Mouse (Mus musculus): Measurements from ENCODE around the gene Fgfr2. TPM values are rescaled to one million over a fixed set of nuclear protein-coding genes. Genes with fewer than 3 reads are reported as not detected.
A peak's percentile ranks its signal among the peaks of the same experiment; 100 is the strongest.

Fgfr2 gene
- polyA plus RNA-seq, 1 experiment, result 114 TPM

- no peaks in the 10 kb centered on the region for H3K4me1 ChIP-seq (ENCODE audit: control insufficient read depth, insufficient read depth, low read length)
- no peak overlapping the region for H3K4me3 ChIP-seq (replicated peaks; ENCODE audit: extremely low read depth, low read depth, low read length)
- DNase-seq, result peak; percentile 15
- 60% methylated on average over 5 of the region's 5 CpGs for WGBS
- TF ChIP-seq POLR2A (IDR thresholded peaks at IDR 0.05; ENCODE audit: borderline replicate concordance, extremely low read depth, low read depth, low read length) (no peak), CTCF (IDR thresholded peaks at IDR 0.05; ENCODE audit: insufficient read depth, low read length) (no peak)
Observed at GRCm38 (mm10) chr7:131880150-131880549, 1243.0 kb downstream of the Fgfr2 start.

DNA sequence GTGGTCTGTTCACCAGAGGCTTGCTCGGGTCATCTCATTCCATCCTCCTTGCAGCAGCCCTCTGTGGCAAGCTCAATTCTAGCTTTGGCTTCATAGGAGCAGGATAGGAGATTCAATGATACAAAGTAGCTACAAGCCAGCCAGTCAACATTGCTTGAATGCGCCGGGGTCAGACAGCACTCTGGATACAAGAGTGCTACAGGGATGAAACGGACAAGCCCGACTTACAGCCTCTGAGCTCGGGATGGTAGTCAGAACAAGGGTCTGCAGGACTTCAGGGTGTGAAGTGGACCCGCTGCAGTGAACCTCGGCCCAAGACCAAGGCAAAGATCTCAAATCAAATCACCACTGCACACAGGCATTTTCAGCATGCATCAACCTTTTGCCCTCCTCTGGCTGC, 1244.3 kb downstream of the Fgfr2 start:
- no peaks in the 10 kb centered on the region for H3K4me1 ChIP-seq (ENCODE audit: control insufficient read depth, insufficient read depth, low read length)
- TF ChIP-seq POLR2A (IDR thresholded peaks at IDR 0.05; ENCODE audit: borderline replicate concordance, extremely low read depth, low read depth, low read length) (no peak), CTCF (IDR thresholded peaks at IDR 0.05; ENCODE audit: insufficient read depth, low read length) (no peak)
- no peak overlapping the region for H3K4me3 ChIP-seq (replicated peaks; ENCODE audit: extremely low read depth, low read depth, low read length)
- 58% methylated on average over 8 of the region's 8 CpGs for WGBS
- DNase-seq, result no peak

GRCm38 (mm10) chr7:131861157-131861556, 1262.0 kb downstream of the Fgfr2 start:
- H3K4me3 ChIP-seq (replicated peaks; ENCODE audit: extremely low read depth, low read depth, low read length), result no peak overlapping the region
- no peaks in the 10 kb centered on the region for H3K4me1 ChIP-seq (ENCODE audit: control insufficient read depth, insufficient read depth, low read length)
- TF ChIP-seq CTCF (IDR thresholded peaks at IDR 0.05; ENCODE audit: insufficient read depth, low read length), result no peak
- no peak for DNase-seq

DNA sequence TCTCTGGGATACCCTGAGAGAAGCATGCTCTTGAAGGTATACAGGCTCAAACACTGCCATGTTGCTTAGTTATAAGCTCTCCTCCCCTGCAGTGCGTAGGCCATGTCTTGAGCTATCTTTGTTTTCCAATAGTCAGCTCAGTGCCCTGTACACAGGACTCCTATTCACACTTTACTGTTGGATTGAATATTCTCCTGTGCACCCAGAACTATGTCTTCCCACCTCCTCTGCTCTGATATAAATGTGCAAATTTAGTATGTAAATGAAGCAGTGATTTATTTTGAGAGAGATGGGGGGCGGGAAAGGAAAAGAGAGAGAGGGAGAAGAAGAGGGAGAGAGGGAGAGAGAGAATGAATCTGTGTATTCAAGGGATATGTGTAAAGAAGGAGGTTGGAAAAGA, 1267.5 kb downstream of the Fgfr2 start:
- Histone ChIP-seq H3K4me1 (ENCODE audit: control insufficient read depth, insufficient read depth, low read length) (no peaks in the 10 kb centered on the region), H3K4me3 (replicated peaks; ENCODE audit: extremely low read depth, low read depth, low read length) (no peak overlapping the region)
- TF ChIP-seq CTCF (IDR thresholded peaks at IDR 0.05; ENCODE audit: insufficient read depth, low read length) (no peak), POLR2A (IDR thresholded peaks at IDR 0.05; ENCODE audit: borderline replicate concordance, extremely low read depth, low read depth, low read length) (no peak)
- WGBS, result 83% methylated on average over 2 of the region's 2 CpGs
- no peak for DNase-seq

- Histone ChIP-seq H3K4me3 (replicated peaks; ENCODE audit: extremely low read depth, low read depth, low read length) (no peak overlapping the region), H3K4me1 (ENCODE audit: control insufficient read depth, insufficient read depth, low read length) (no peaks in the 10 kb centered on the region)
- TF ChIP-seq CTCF (IDR thresholded peaks at IDR 0.05; ENCODE audit: insufficient read depth, low read length), result no peak
- TF ChIP-seq POLR2A (IDR thresholded peaks at IDR 0.05; ENCODE audit: borderline replicate concordance, extremely low read depth, low read depth, low read length), result no peak
- 22% methylated on average over 4 of the region's 4 CpGs for WGBS
- DNase-seq, result no peak
Observed at GRCm38 (mm10) chr7:131850579-131850978, 1272.6 kb downstream of the Fgfr2 start.

GRCm38 (mm10) chr7:131846066-131846905, 1276.9 kb downstream of the Fgfr2 start:
- WGBS, result 39% methylated on average over 20 of the region's 20 CpGs
- TF ChIP-seq POLR2A (IDR thresholded peaks at IDR 0.05; ENCODE audit: borderline replicate concordance, extremely low read depth, low read depth, low read length), result no peak
- no peak for TF ChIP-seq CTCF (IDR thresholded peaks at IDR 0.05; ENCODE audit: insufficient read depth, low read length)
- H3K4me3 ChIP-seq (replicated peaks; ENCODE audit: extremely low read depth, low read depth, low read length), result no peak overlapping the region

GRCm38 (mm10) chr7:131830261-131830660, 1292.9 kb downstream of the Fgfr2 start:
- TF ChIP-seq POLR2A (IDR thresholded peaks at IDR 0.05; ENCODE audit: borderline replicate concordance, extremely low read depth, low read depth, low read length), result no peak
- no peaks in the 10 kb centered on the region for H3K4me1 ChIP-seq (ENCODE audit: control insufficient read depth, insufficient read depth, low read length)
- WGBS, result 58% methylated on average over 1 of the region's 1 CpGs

More at GRCm38 (mm10) chr7:131846066-131846905, 1276.9 kb downstream of the Fgfr2 start:
- H3K4me1 ChIP-seq (ENCODE audit: control insufficient read depth, insufficient read depth, low read length), result no peaks in the 10 kb centered on the region
- no peak for DNase-seq

DNA sequence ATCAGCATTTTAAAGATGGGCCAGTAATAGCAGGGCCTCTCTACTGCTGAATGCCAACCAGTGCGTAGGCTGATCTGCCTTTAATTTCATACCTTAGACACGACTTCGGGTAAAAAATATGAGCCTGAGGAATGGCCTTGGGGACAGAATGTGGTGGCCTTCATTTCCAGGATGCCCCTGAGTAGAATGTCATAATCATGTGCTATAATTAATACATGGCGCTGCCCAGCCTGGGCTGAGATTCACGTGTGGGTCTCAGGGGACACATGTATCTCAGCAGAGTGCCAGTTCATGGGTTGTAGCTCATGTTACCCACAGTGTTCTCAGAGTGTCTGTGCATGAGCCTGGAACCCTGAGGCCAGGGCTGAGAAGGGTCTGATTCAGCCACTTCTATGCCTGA, 1296.3 kb downstream of the Fgfr2 start:
- 80% methylated on average over 5 of the region's 5 CpGs for WGBS
- no peaks in the 10 kb centered on the region for H3K4me1 ChIP-seq (ENCODE audit: control insufficient read depth, insufficient read depth, low read length)
- no peak for DNase-seq
- no peak for TF ChIP-seq CTCF (IDR thresholded peaks at IDR 0.05; ENCODE audit: insufficient read depth, low read length)
- TF ChIP-seq POLR2A (IDR thresholded peaks at IDR 0.05; ENCODE audit: borderline replicate concordance, extremely low read depth, low read depth, low read length), result no peak
- H3K4me3 ChIP-seq (replicated peaks; ENCODE audit: extremely low read depth, low read depth, low read length), result no peak overlapping the region

More at GRCm38 (mm10) chr7:131830261-131830660, 1292.9 kb downstream of the Fgfr2 start:
- H3K4me3 ChIP-seq (replicated peaks; ENCODE audit: extremely low read depth, low read depth, low read length), result no peak overlapping the region
- DNase-seq, result no peak

- TF ChIP-seq POLR2A (IDR thresholded peaks at IDR 0.05; ENCODE audit: borderline replicate concordance, extremely low read depth, low read depth, low read length) (no peak), CTCF (IDR thresholded peaks at IDR 0.05; ENCODE audit: insufficient read depth, low read length) (no peak)
- Histone ChIP-seq H3K4me1 (ENCODE audit: control insufficient read depth, insufficient read depth, low read length) (no peaks in the 10 kb centered on the region), H3K4me3 (replicated peaks; ENCODE audit: extremely low read depth, low read depth, low read length) (no peak overlapping the region)
- 67% methylated on average over 6 of the region's 6 CpGs for WGBS
- DNase-seq, result no peak
Observed at GRCm38 (mm10) chr7:131817976-131818375, 1305.2 kb downstream of the Fgfr2 start.

GRCm38 (mm10) chr7:131816641-131817040, 1306.5 kb downstream of the Fgfr2 start:
- WGBS, result 64% methylated on average over 2 of the region's 2 CpGs
- TF ChIP-seq POLR2A (IDR thresholded peaks at IDR 0.05; ENCODE audit: borderline replicate concordance, extremely low read depth, low read depth, low read length) (no peak), CTCF (IDR thresholded peaks at IDR 0.05; ENCODE audit: insufficient read depth, low read length) (no peak)
- no peak overlapping the region for H3K4me3 ChIP-seq (replicated peaks; ENCODE audit: extremely low read depth, low read depth, low read length)
- no peak for DNase-seq
- no peaks in the 10 kb centered on the region for H3K4me1 ChIP-seq (ENCODE audit: control insufficient read depth, insufficient read depth, low read length)
